ENCODE assay signal across 23 mouse cellular contexts in genomic region chr1:188103179-188103578, GRCm38 (mm10).
A peak's percentile ranks its signal among the peaks of the same experiment; 100 is the strongest.
DNase-seq lines count a peak whose midpoint lies in the region; ATAC-seq lines count a peak whose summit lies in the region.
"Had no signal": no experiment of that assay in that cellular context is flagged by ENCODE, and none has a peak within 500 bp of the region (broad histone marks: within the 10 kb centered on the region; RNA-seq: fewer than 3 reads in every experiment).

No protein-coding gene starts in this region.

- H3K27ac ChIP-seq in heart, embryonic 10.5 days, result peak overlapping the region; percentile 76; the same call in 1 of the 2 replicates
- peak overlapping the region; percentile 83 for H3K27ac ChIP-seq in heart, embryonic 13.5 days (replicated peaks)
- H3K27ac ChIP-seq in heart, embryonic 16.5 days (ENCODE audit: low read length), result peak overlapping the region; percentile 66
- H3K27ac ChIP-seq: forebrain, embryonic 10.5 days; forebrain, embryonic 13.5 days; gastrocnemius, adult 2 months; hindbrain, embryonic 10.5 days; hindbrain, embryonic 13.5 days; intestine, embryonic 15.5 days had no signal

- ATAC-seq in heart, embryonic 13.5 days (ENCODE audit: extremely low read depth, insufficient number of reproducible peaks, low FRiP score, low TSS enrichment), result no peak
- ATAC-seq in heart, embryonic 16.5 days (replicated peaks; ENCODE audit: extremely low read depth, insufficient read depth, low FRiP score), result peak; percentile 74
- ATAC-seq: forebrain, embryonic 13.5 days; forebrain, embryonic 16.5 days; hindbrain, embryonic 16.5 days; intestine, embryonic 15.5 days had no signal

- no peaks in the 10 kb centered on the region for H3K36me3 ChIP-seq in heart, embryonic 10.5 days
- H3K36me3 ChIP-seq in heart, embryonic 13.5 days, result no peaks in the 10 kb centered on the region
- no peaks in the 10 kb centered on the region for H3K36me3 ChIP-seq in heart, embryonic 16.5 days (ENCODE audit: control insufficient read depth, insufficient read depth)
- H3K36me3 ChIP-seq: forebrain, embryonic 10.5 days; hindbrain, embryonic 10.5 days; hindbrain, embryonic 13.5 days; intestine, embryonic 15.5 days had no signal

- H3K4me1 ChIP-seq in heart, embryonic 10.5 days, result peaks cover 54% of the 10 kb centered on the region
- peaks cover 76% of the 10 kb centered on the region for H3K4me1 ChIP-seq in heart, embryonic 13.5 days
- peaks cover 34% of the 10 kb centered on the region for H3K4me1 ChIP-seq in heart, embryonic 16.5 days (ENCODE audit: control insufficient read depth, insufficient read depth, low read length)
- H3K4me1 ChIP-seq: hindbrain, embryonic 10.5 days; hindbrain, embryonic 13.5 days; intestine, embryonic 15.5 days had no signal

- no peaks in the 10 kb centered on the region for H3K9me3 ChIP-seq in heart, embryonic 10.5 days
- H3K9me3 ChIP-seq in heart, embryonic 13.5 days, result no peaks in the 10 kb centered on the region
- H3K9me3 ChIP-seq in heart, embryonic 16.5 days (replicated peaks; ENCODE audit: control insufficient read depth, low read length), result no peaks in the 10 kb centered on the region
- H3K9me3 ChIP-seq: forebrain, embryonic 10.5 days; forebrain, embryonic 13.5 days; hindbrain, embryonic 10.5 days; hindbrain, embryonic 13.5 days; intestine, embryonic 15.5 days had no signal

- H3K9ac ChIP-seq in heart, embryonic 13.5 days, result no peak overlapping the region
- no peak overlapping the region for H3K9ac ChIP-seq in heart, embryonic 16.5 days (ENCODE audit: low read length)
- H3K9ac ChIP-seq: forebrain, embryonic 13.5 days; hindbrain, embryonic 13.5 days; intestine, embryonic 15.5 days had no signal

- WGBS in heart, embryonic 10.5 days, result 11% methylated on average over 3 of the region's 3 CpGs
- WGBS in heart, embryonic 13.5 days, result 21% methylated on average over 3 of the region's 3 CpGs
- WGBS in heart, embryonic 16.5 days, result 19% methylated on average over 3 of the region's 3 CpGs

- DNase-seq in heart, embryonic 10.5 days (ENCODE audit: low spot score), result no peak
- DNase-seq in heart, adult 8-10 months (ENCODE audit: low spot score), result no peak
- no peak for DNase-seq in heart, postnatal 14 days
- DNase-seq in heart, postnatal 25 days (ENCODE audit: low spot score), result no peak
- peak; percentile 24 for DNase-seq in ZHBTc4 (ENCODE audit: low read depth, low spot score)
- no peak for DNase-seq in spleen, adult 12 weeks (ENCODE audit: low spot score)
- DNase-seq: adrenal gland, postnatal 10 days; adrenal gland, postnatal 36 days; cerebellum, adult 18-20 months; cerebellum, adult 9-10 months; cerebellum, postnatal 14 days; gastrocnemius, adult 2 months; gastrocnemius, postnatal 14 days; kidney, adult 11 months had no signal

- intact Hi-C loops in heart, postnatal 14 days (cut with DNase I), result no loop called here
- intact Hi-C loops in heart, postnatal 25 days (cut with DNase I), result no loop called here

- no peak overlapping the region for H3K4me3 ChIP-seq in heart, embryonic 10.5 days
- H3K4me3 ChIP-seq in heart, embryonic 13.5 days, result no peak overlapping the region
- no peak overlapping the region for H3K4me3 ChIP-seq in heart, embryonic 16.5 days (ENCODE audit: low read length)
- H3K4me3 ChIP-seq: forebrain, embryonic 10.5 days; forebrain, embryonic 13.5 days; gastrocnemius, adult 2 months; hindbrain, embryonic 10.5 days; hindbrain, embryonic 13.5 days; intestine, embryonic 15.5 days had no signal

- peak overlapping the region; percentile 38 for H3K4me2 ChIP-seq in heart, embryonic 13.5 days
- peak overlapping the region; percentile 39 for H3K4me2 ChIP-seq in heart, embryonic 16.5 days (ENCODE audit: low read depth, low read length)
- H3K4me2 ChIP-seq: forebrain, embryonic 13.5 days; hindbrain, embryonic 13.5 days; intestine, embryonic 15.5 days had no signal

- no peaks in the 10 kb centered on the region for H3K27me3 ChIP-seq in heart, embryonic 10.5 days (ENCODE audit: insufficient read depth, poor library complexity, severe bottlenecking)
- H3K27me3 ChIP-seq in heart, embryonic 13.5 days (replicated peaks), result no peaks in the 10 kb centered on the region
- no peaks in the 10 kb centered on the region for H3K27me3 ChIP-seq in heart, embryonic 16.5 days (ENCODE audit: control insufficient read depth, insufficient read depth, low read length)
- H3K27me3 ChIP-seq: intestine, embryonic 15.5 days had no signal
